Mouse (Mus musculus) CH12.LX (cell line): ENCODE data around the gene Armh2. TPM values are rescaled to one million over a fixed set of nuclear protein-coding genes. Genes with fewer than 3 reads are reported as not detected.
A peak's percentile ranks its signal among the peaks of the same experiment; 100 is the strongest.

Experiments used
- DNase-seq: peaks from one replicate; pipeline ENCODE4 v3.0.0-alpha.2; 2013; ENCODE audit errors: extremely low read depth
- H3K27ac ChIP-seq: 2 replicates; pipeline ENCODE4 v1.5.1; 2012; ENCODE audit warnings: low read depth, mild to moderate bottlenecking, control low read depth, moderate library complexity; ENCODE audit not compliant: insufficient read depth
- H3K27me3 ChIP-seq: replicated peaks from 2 replicates; pipeline ENCODE3; 2012; ENCODE audit warnings: inconsistent platforms
- H3K36me3 ChIP-seq, 2 experiments: replicated peaks in 1 of 2; 2 replicates each; pipeline versions ENCODE3 to v1.6.1; 2012; ENCODE audit warnings: inconsistent platforms in 1 of 2, low read length in 1 of 2, mild to moderate bottlenecking in 1 of 2, mixed read lengths in 1 of 2, moderate library complexity in 1 of 2; ENCODE audit not compliant: control insufficient read depth in 1 of 2, insufficient read depth in 1 of 2
- H3K4me1 ChIP-seq, 2 experiments: 2 replicates each; pipeline ENCODE4 v1.6.1; 2012; ENCODE audit warnings: inconsistent platforms in 1 of 2, moderate library complexity in 1 of 2; ENCODE audit not compliant: insufficient read depth in 2 of 2, control insufficient read depth in 1 of 2
- H3K4me2 ChIP-seq: 2 replicates; pipeline ENCODE4 v1.6.1; 2012; ENCODE audit warnings: low read depth, mild to moderate bottlenecking, control low read depth; ENCODE audit not compliant: poor library complexity, insufficient read depth, severe bottlenecking
- H3K4me3 ChIP-seq, 3 experiments: fragments of 150-350 bp in 1 of 3; sonication (generic) in 1 of 3; replicated peaks in 1 of 3; 2 replicates each; pipeline versions ENCODE3 to v1.5.1; 2011 to 2012; ENCODE audit warnings: low read depth in 2 of 3, low read length in 2 of 3, mild to moderate bottlenecking in 2 of 3, moderate library complexity in 2 of 3, control low read depth in 1 of 3, improper control_type of control experiment in 1 of 3, inconsistent platforms in 1 of 3, mixed read lengths in 1 of 3; ENCODE audit not compliant: poor library complexity in 1 of 3
- H3K79me2 ChIP-seq: replicated peaks from 2 replicates; pipeline ENCODE4 v1.6.1; 2012; ENCODE audit warnings: mild to moderate bottlenecking, moderate library complexity; ENCODE audit not compliant: control insufficient read depth, poor library complexity, insufficient read depth, severe bottlenecking; ENCODE audit errors: extremely low read depth
- H3K9ac ChIP-seq: 2 replicates; pipeline ENCODE4 v1.6.1; 2012; ENCODE audit warnings: low read depth, mild to moderate bottlenecking, control low read depth, moderate library complexity; ENCODE audit not compliant: insufficient read depth
- H3K9me3 ChIP-seq: replicated peaks from 2 replicates; pipeline ENCODE3; 2012; ENCODE audit warnings: low read length, inconsistent platforms, mixed read lengths
- CHD1 ChIP-seq: IDR thresholded peaks from 2 replicates; pipeline ENCODE4 v1.6.1; 2012; ENCODE audit warnings: low read depth, low read length, improper control_type of control experiment, inconsistent platforms
- CHD2 ChIP-seq: IDR thresholded peaks from 2 replicates; pipeline ENCODE4 v1.6.1; 2011; ENCODE audit warnings: low read length, improper control_type of control experiment
- ETS1 ChIP-seq: conservative IDR thresholded peaks from 2 replicates; pipeline ENCODE4 v1.6.1; 2012; ENCODE audit warnings: low read depth, mild to moderate bottlenecking, inconsistent platforms, low read length, improper control_type of control experiment, moderate library complexity
- GABPA ChIP-seq: IDR thresholded peaks from 2 replicates; pipeline ENCODE4 v1.6.1; 2012; ENCODE audit warnings: low read depth, low read length, improper control_type of control experiment, inconsistent platforms; ENCODE audit not compliant: insufficient replicate concordance
- IRF4 ChIP-seq: IDR thresholded peaks from 2 replicates; pipeline ENCODE4 v1.6.1; 2014; ENCODE audit warnings: low read depth, mild to moderate bottlenecking, inconsistent platforms, low read length, improper control_type of control experiment
- JUND ChIP-seq: conservative IDR thresholded peaks from 2 replicates; pipeline ENCODE4 v1.6.1; 2011; ENCODE audit warnings: low read depth, low read length, improper control_type of control experiment
- MAFK ChIP-seq: IDR thresholded peaks from 2 replicates; pipeline ENCODE4 v1.6.1; 2011; ENCODE audit warnings: low read length, improper control_type of control experiment; ENCODE audit not compliant: insufficient replicate concordance
- MEF2A ChIP-seq: IDR thresholded peaks from 2 replicates; pipeline ENCODE4 v1.6.1; 2014; ENCODE audit warnings: low read depth, mild to moderate bottlenecking, inconsistent platforms, low read length, improper control_type of control experiment, borderline replicate concordance
- MXI1 ChIP-seq: IDR thresholded peaks from 2 replicates; pipeline ENCODE4 v1.6.1; 2011; ENCODE audit warnings: mild to moderate bottlenecking, low read depth, low read length, improper control_type of control experiment
- NRF1 ChIP-seq: IDR thresholded peaks from 2 replicates; pipeline ENCODE4 v1.6.1; 2014; ENCODE audit warnings: low read depth, mild to moderate bottlenecking, inconsistent platforms, low read length, improper control_type of control experiment, moderate library complexity
- PAX5 ChIP-seq: IDR thresholded peaks from 2 replicates; pipeline ENCODE4 v1.6.1; 2012; ENCODE audit warnings: low read length, inconsistent platforms, mixed read lengths
- POLR2AphosphoS2 ChIP-seq: IDR thresholded peaks from 2 replicates; pipeline ENCODE4 v1.6.1; 2011; ENCODE audit warnings: low read depth, low read length, improper control_type of control experiment
- SMC3 ChIP-seq: IDR thresholded peaks from 2 replicates; pipeline ENCODE4 v1.6.1; 2011; ENCODE audit warnings: low read depth, low read length, improper control_type of control experiment
- TBP ChIP-seq: conservative IDR thresholded peaks from 2 replicates; pipeline ENCODE4 v1.6.1; 2011; ENCODE audit warnings: low read depth, low read length, improper control_type of control experiment
- USF2 ChIP-seq: conservative IDR thresholded peaks from 2 replicates; pipeline ENCODE4 v1.6.1; 2011; ENCODE audit warnings: low read depth, low read length, improper control_type of control experiment
- ZMIZ1 ChIP-seq: IDR thresholded peaks from 2 replicates; pipeline ENCODE4 v1.6.1; 2012; ENCODE audit warnings: low read depth, mild to moderate bottlenecking, inconsistent platforms, low read length, improper control_type of control experiment
- dilution Hi-C: fragments of 300-500 bp; cut with MboI; formaldehyde crosslinking; loops from 2 replicates; pipeline ENCODE4 v1.14.3; 2020; ENCODE audit warnings: low sequenced_read_pairs; ENCODE audit not compliant: extremely low pct_unique_long_range_greater_than_20kb, extremely low pct_ligation_motif_present
- in situ Hi-C: fragments of 300-500 bp; cut with MboI; formaldehyde crosslinking; loops from 3 replicates; pipeline ENCODE4 v1.14.3; 2019; ENCODE audit warnings: low sequenced_read_pairs, low pct_ligation_motif_present, low pct_unique_long_range_greater_than_20kb, mixed read lengths
- polyA plus RNA-seq: library from polyadenylated mRNA; unstranded; fragments of >175 nt; gene quantifications from 2 replicates; pipeline ENCODE4 v1.2.1, GENCODE M21; 2012; ENCODE audit warnings: low read depth; ENCODE audit not compliant: insufficient read length
- total RNA-seq, 2 experiments: library from RNA; depleted of rRNA; stranded (reverse); fragments of 300-350 nt in 1 of 2; fragments of >200 nt in 1 of 2; gene quantifications; 2 replicates each; pipeline ENCODE4 v1.2.3; 2012 to 2014

Armh2 gene
- total and polyA plus RNA-seq, 3 experiments = not detected

DNA sequence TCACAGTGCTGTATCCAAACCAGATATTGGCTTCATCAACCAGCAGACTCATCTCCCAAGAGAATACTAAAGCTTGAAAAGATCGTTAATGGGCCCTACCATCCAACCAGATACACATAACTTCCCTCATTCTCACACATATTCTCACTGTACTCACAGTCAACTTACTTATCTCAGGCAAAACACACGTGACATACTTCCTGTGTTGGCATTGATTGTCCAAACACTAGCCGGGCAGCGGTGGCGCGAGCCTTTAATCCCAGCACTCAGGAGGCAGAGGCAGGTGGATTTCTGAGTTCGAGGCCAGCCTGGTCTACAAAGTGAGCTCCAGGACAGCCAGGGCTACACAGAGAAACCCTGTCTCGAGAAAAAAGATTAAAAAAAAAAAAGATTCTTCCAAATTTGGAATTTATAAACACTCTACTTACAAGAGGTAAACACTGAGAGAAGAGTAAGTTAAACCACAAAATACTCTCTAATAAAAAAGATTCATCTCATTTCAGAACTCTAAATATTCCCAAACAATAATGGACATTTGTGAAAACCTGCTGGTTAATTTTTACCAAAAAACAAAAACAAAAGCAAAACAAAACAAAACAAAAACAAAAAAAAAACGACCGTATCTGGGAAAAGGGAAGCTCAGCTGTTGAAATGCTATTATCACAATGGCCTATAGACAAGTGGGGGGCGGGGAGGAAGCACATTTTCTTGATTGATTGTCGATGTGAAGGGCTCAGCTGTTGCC, 17.0 kb downstream of the Armh2 start:
- dilution Hi-C loops = no loop called here
- no peak overlapping the region for H3K27ac ChIP-seq
- in situ Hi-C loops = no loop called here
- H3K79me2 ChIP-seq = peaks cover 38% of the 10 kb centered on the region
- peaks cover 7 to 25% of the 10 kb centered on the region in 2 experiments for H3K4me1 ChIP-seq
- H3K27me3 ChIP-seq = no peaks in the 10 kb centered on the region
- H3K9ac ChIP-seq = no peak overlapping the region
- TF ChIP-seq NRF1 (no peak), GABPA (no peak), TBP (no peak), CHD2 (no peak), SMC3 (no peak), PAX5 (no peak), POLR2AphosphoS2 (no peak), ETS1 (no peak), CHD1 (no peak), MXI1 (no peak), JUND (no peak), MAFK (no peak), USF2 (no peak), IRF4 (no peak), MEF2A (no peak), ZMIZ1 (no peak)
- peaks cover 36 to 65% of the 10 kb centered on the region in 2 experiments for H3K36me3 ChIP-seq
- DNase-seq = no peak
- no peak overlapping the region for H3K4me3 ChIP-seq
- no peak overlapping the region for H3K4me2 ChIP-seq
- H3K9me3 ChIP-seq = no peaks in the 10 kb centered on the region

- Histone ChIP-seq H3K27ac (no peak overlapping the region), H3K36me3 (peaks cover 27 to 55% of the 10 kb centered on the region in 2 experiments)
- in situ Hi-C loops = no loop called here
- TF ChIP-seq CHD2 (no peak), TBP (no peak)
- TF ChIP-seq, all 38 proteins: peak for 0
- Histone ChIP-seq H3K9ac (no peak overlapping the region), H3K9me3 (no peaks in the 10 kb centered on the region), H3K79me2 (peaks cover 38% of the 10 kb centered on the region), H3K27me3 (no peaks in the 10 kb centered on the region), H3K4me2 (0 out of 2 replicates have a peak overlapping the region, but pooled peaks have one; percentile 31), H3K4me1 (peaks cover 7 to 30% of the 10 kb centered on the region in 2 experiments), H3K4me3 (no peak overlapping the region)
- no peak for DNase-seq
- dilution Hi-C loops = no loop called here
Measured at GRCm38 (mm10) chr13:24759451-24759850, 18.4 kb downstream of the Armh2 start.
